Mouse (Mus musculus): ENCODE data around the gene Tmem220. TPM values are rescaled to one million over a fixed set of nuclear protein-coding genes. Genes with fewer than 3 reads are reported as not detected.
"Not testable (repeated sequence)": the region's sequence is repeated elsewhere in the genome, so short reads cannot be mapped to it uniquely, and the experiment has no call there.

Tmem220 gene
- polyA plus RNA-seq, 1 experiment: 7.4 TPM

DNA sequence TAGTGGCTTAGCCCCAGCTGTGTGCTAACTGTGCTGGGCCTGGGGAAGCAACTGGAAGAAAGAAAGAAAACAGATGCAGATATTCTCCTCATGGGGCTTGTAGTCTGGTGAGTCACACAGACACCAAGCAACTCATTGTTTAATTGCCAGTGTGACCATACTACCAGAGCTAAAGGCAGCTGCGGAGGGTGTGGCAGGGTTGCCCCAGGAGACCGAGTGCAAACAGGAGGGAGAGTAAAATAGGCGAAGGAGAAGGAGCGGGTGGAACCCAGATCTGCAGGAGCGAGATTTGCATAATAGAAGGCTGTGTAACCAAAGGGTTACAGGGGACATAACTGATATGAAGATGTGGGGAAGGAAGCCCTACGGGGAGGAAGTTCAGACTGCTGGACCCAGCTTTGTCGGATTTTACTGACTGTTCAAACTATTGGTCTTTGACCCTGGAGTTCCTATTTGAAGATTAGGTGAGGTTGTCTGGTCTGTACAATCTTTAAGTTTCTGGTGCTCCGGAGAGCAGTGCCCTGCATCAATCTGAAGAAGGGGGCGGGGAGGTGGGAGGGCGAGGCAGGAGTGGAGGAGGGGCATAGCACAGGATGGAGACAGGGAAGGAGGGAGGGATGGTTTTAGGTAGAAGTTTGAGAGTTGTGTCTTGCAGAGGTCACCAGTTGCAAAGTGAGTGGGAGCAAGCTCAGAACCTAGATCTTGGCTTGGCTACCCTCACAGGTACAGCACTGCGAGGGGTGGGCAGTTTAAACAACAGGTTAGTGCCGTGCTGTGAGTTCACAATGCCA lies 7.0 kb upstream of the Tmem220 start:
- DNase-seq (ENCODE audit: low spot score): no peak

- no peak for DNase-seq (ENCODE audit: low spot score)
These were observed 5.1 kb upstream of the Tmem220 start for GRCm38 (mm10) chr11:67019711-67020475.

DNA sequence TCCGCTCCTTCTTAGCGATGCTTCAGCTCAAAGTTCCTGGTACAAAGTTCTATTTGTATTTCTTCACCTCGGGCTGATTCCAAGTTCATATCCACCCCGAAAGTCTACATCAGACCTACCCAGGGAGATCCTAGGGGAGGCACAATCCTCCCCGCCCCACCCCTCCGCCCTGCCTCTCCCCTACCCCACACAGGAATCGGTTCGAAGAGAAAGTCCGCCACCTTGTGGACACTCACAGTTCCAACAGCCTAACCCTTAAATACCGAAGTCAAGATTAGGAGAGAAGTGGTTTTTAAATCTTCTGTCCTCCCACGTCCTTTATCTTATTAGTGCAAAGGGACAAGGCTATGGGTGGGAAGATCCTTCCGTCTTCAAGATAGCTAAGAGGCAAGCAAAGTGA lies 4.0 kb upstream of the Tmem220 start:
- DNase-seq (ENCODE audit: low spot score): peak; percentile 37

DNA sequence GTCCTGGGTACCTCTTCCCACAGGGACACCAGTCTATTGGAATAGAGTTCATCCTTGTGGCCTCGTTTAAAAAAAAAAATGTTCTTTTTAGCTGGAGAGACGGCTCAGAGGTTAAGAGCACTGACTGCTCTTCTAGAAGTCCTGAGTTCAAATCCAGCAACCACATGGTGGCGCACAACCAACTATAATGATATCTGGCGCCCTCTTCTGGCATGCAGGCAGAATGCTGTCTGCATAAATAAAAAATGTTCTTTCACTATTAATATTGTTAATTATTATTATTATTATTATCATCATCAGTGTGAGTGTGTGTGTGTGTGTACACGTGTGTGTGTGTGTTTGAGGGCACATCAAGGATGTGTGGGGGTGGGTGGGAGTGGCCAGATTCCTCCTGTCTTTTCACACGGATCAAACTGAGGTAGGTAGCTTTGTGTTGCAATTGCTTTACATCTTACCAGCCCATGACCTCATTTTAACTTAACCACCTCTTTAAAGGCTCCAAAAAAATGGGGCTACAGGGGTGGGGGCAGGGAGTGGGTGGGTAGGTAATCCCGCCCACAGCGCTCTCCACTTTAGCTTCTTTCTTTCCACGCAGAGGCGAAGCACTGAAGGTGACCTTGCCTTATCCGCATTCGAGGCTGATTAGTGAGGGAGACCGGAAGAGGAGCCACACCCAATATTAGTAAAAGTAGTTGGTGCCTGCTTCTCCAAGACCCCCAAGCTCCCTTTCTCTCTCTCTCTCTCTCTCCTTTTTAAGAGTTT lies 2.4 kb upstream of the Tmem220 start:
- no peak for DNase-seq (ENCODE audit: low spot score)

- DNase-seq (ENCODE audit: low spot score): not testable (repeated sequence)
These were observed 1.8 kb upstream of the Tmem220 start for GRCm38 (mm10) chr11:67023191-67023590.

DNA sequence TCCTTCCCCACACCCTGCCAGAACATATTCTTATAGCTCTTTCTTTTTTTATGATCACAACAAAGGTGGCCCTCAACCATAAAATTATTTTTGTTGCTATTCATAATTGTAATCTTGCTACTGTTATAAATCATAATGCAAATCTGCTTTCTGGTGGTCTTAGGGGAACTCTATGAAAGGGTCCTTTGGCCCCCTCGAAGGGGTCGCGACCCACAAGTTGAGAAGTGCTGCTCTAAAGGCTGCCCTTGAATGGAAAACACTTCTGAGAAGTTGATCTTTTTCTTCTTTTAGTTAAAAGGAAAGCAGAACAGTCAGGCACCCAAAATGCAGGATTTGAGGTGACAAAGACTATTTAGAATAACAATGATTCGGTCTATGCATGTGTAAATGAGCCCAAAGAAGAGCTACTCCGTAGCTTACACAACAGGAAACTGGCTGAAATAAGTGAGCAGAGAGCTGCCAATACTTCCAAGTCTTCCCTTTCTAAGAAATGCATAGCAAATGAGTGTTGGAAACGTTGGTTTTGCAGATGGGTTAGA lies 1.1 kb upstream of the Tmem220 start:
- DNase-seq (ENCODE audit: low spot score): no peak

DNA sequence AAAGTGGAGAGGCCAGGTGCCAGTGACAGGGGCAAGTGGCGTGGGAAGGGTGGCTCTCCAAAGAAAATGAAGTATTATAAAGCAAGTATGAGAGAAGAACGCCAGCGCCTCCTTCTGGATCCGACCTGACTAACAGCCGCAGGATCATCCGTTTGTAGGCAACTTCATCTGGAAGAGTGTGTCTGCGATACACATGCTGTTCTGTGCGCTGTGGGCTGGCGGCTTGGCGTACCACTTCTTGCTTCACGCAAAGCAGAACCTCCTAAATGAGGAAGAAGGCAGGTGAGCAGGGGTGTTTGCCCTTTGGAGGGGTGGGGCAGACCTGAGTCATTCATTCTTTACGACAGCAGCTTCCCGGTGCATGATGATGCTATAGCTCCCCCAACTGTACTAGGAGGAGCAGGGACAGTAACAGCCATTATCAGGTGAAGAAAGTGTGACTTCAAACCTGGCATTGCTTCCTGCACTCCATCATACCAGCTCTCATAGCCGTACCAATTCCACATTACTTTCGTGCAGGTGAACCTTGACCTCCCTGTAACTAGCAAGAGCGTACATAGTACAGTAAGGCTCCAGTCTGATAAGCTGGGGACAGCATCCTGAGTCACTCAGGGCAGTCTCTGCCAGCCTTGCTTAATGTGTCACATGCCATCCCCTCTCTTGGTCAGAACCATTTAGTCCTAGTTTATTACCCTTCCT lies 6.1 kb downstream of the Tmem220 start:
- DNase-seq (ENCODE audit: low spot score): no peak

GRCm38 (mm10) chr11:67031603-67031915 lies 6.6 kb downstream of the Tmem220 start:
- no peak for DNase-seq (ENCODE audit: low spot score)

GRCm38 (mm10) chr11:67034775-67035485 lies 10.0 kb downstream of the Tmem220 start:
- DNase-seq (ENCODE audit: low spot score): no peak

DNA sequence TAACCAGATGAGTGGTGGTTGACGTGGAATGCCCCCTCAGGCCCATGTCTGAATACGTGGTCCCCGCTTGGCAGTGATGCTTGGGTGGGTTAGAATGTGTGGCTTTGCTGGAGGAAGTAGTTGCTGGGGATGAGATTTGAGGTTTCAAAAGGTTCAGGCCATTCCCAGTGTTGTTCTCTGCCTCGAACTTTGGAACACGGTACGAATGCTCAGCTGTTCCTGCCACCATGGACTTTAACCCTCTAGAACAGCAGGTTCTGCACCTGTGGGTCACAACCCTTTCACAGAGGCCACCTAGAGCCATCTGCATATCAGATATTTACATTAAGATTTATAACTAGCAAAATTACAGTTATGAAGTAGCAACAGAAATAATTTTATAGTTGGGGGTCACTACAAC lies 11.3 kb downstream of the Tmem220 start:
- no peak for DNase-seq (ENCODE audit: low spot score)

DNA sequence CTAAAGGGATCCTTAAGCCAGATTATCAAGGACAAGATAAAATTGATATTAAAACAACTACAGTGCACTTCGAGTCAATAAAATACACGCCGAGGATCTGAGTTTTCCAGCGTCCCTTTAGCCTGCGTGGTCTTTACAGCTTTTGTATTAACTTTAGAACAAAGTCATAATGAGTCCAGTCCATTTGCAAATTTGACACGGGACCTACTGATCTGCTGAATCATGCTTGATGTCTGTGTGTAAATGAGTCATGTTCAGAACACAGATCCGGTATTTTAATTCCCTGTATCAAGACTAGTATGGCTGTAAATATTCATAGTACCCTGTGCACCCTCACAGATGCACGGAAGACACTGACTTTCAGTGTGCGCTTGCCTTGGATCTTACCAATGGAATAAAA lies 11.9 kb downstream of the Tmem220 start:
- no peak for DNase-seq (ENCODE audit: low spot score)

GRCm38 (mm10) chr11:67039799-67040198 lies 14.8 kb downstream of the Tmem220 start:
- DNase-seq (ENCODE audit: low spot score): no peak

DNA sequence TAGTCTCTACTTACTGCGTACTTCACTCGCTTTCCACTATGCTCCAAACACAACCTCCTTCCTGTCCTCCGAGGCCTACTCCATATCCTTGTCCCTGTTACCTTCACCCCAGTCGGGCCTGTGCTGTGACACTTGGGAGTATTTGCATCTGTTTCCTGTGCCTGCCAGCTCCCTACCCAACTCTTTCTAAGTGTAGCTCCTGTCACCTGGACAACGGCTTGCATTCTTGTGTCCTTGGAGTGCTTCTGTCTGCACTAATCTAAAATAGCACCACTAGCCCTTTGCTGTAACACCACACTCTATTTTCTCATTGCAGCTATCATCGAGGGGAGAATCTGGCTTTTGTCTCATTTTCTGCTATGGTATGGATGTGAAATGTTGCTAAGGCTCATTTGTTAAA lies 15.5 kb downstream of the Tmem220 start:
- DNase-seq (ENCODE audit: low spot score): no peak

- DNase-seq (ENCODE audit: low spot score): no peak
These were observed 18.1 kb downstream of the Tmem220 start for GRCm38 (mm10) chr11:67043007-67043406.

- DNase-seq (ENCODE audit: low spot score): no peak
These were observed 20.0 kb downstream of the Tmem220 start for GRCm38 (mm10) chr11:67044959-67045358.

DNA sequence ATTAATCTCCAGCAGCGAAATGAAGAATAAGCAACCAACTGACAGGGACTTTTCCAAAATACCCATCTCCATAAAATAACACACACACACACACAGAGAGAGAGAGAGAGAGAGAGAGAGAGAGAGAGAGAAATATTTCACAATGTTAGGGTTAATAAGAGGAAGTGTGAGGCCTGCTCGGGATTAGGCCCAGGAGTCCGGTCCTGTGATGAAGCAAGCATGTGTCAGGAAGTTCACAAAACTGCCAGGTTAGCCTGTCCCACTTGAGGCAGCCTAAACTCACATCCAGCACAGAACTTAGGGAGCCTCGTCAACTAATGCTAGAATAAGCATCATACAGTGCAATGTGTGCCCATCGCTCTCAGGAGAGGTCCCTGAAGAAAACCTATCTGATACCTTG lies 22.2 kb downstream of the Tmem220 start:
- DNase-seq (ENCODE audit: low spot score): no peak

DNA sequence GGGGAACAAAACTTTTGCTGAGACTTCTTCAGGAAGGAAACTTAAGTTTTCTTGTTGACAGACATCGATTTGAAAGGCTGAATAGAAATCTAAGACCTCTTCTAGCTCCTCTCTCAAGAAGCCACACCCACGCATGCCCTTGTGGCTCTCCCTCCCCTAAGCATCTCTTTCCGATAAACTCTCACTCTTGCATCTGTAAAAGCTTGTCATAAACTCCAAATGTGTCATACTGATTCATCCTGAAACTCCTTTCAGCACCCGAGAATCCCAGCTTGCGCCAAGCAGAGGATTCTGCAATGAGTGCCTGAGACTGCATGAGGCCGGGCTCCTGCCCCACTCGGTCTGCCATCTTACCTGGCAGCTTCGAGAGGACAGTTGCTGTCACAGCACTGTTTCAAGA lies 23.5 kb downstream of the Tmem220 start:
- DNase-seq (ENCODE audit: low spot score): no peak

DNA sequence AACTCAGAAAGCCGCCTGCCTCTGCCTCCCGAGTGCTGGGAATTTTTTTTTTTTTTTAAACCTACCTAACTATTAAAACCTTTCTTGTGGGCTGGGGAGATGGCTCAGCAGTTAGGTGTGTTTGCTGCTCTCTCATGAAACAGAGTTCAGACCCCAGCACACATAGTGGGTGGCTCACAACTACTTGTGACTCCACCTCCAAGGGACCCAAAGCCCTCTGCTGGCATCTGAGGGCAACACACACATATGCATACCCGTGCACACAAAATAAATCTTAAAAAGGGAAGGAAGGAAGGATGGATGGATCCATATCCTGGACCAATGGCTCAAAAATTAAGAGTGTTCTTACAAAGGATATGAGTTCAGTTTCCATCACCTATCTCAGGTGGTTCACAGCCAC lies 24.3 kb downstream of the Tmem220 start:
- no peak for DNase-seq (ENCODE audit: low spot score)

- DNase-seq (ENCODE audit: low spot score): no peak
These were observed 26.8 kb downstream of the Tmem220 start for GRCm38 (mm10) chr11:67051676-67052320.

DNA sequence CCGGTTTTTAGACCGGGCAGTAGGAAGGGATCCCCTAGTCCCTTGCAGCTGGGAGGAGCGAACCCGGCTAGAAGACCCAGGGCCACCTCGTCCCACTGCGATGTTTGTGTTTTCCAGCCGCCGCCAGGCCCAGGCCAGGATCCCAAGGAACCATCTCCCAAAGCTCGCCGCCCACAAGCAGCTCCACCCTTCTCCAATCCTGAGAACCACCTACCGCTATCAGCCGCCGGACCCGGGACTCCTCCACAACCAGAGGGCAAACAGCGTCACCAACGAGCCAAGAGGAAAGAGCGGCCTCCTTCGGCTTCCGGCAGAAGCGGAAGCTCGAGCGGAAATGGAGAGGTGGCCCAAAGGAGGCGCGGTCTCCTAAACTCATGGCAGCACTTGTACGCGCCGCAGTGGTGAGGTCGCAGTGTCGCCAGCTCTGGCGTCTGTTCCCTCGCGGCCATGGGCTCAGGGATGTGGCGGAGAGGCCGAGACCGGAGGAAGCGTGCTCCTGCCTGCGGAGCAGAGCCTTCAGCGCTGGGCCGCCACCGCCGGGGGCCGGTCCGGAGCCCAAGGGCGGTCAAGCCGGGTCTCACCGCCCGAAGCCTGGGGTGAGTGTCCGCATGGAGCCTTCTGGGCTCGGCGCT lies 27.5 kb downstream of the Tmem220 start, which contains the start of the genes Adprm and Sco1:
Gene Adprm, minus strand, starts transcription at position 274 of the 632 bp plus-strand sequence.
Gene Sco1, plus strand, starts transcription at position 350 of the 632 bp plus-strand sequence.
- peak; percentile 76 for DNase-seq (ENCODE audit: low spot score)

All from urinary bladder, adult 2 months (tissue).